Mouse (Mus musculus): ENCODE data around the gene Mical2. TPM values are rescaled to one million over a fixed set of nuclear protein-coding genes. Genes with fewer than 3 reads are reported as not detected.

The Mical2 gene
- polyA plus RNA-seq, 1 experiment from 2014 or later, result 1.9 TPM

DNA sequence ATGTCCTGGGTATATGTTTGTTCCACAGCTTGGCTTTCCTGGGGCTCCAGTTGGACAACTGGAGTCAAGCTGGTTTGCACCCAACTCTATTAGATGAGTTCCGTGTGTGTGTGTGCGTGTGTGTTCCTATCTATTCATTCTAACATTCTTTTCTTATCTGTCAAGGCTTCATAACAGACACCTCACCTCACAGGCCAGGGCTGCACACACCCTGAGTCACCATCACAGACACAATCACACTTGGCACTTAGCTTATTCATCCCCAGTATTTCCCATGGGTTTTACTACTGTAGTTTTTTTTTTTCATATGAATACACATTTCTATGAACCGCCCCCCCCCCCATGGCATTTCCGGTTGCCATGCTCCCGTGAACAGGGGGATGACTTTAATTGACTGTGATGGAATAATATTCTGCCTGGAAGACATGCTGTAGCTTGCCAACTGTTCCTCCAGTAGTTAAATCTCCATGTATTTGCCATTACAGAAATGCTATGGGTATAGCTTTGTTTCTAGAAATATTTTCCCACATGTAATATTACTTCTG, 230.0 kb downstream of the Mical2 start:
- no peaks in the 10 kb centered on the region for H3K36me3 ChIP-seq (ENCODE audit: control insufficient read depth, insufficient read depth, low read length)
- ATAC-seq (replicated peaks; ENCODE audit: low FRiP score), result no peak
- no peaks in the 10 kb centered on the region for H3K27me3 ChIP-seq (ENCODE audit: control insufficient read depth, insufficient read depth, low read length)
- H3K9ac ChIP-seq (ENCODE audit: low read length), result no peak overlapping the region
- DNase-seq (ENCODE audit: low spot score), result no peak
- H3K9me3 ChIP-seq (ENCODE audit: control insufficient read depth, low read length), result no peaks in the 10 kb centered on the region
- 89% methylated on average over 5 of the region's 5 CpGs for WGBS
- no peak overlapping the region for H3K27ac ChIP-seq (ENCODE audit: low read depth, low read length)
- H3K4me2 ChIP-seq (ENCODE audit: low read depth, low read length, severe bottlenecking), result no peak overlapping the region
- no peak overlapping the region for H3K4me3 ChIP-seq (ENCODE audit: low read depth, low read length)
- 0 out of 2 replicates have a peak, but pooled peaks cover 3% of the 10 kb centered on the region for H3K4me1 ChIP-seq (replicated peaks; ENCODE audit: control insufficient read depth, insufficient read depth, low read length)

DNA sequence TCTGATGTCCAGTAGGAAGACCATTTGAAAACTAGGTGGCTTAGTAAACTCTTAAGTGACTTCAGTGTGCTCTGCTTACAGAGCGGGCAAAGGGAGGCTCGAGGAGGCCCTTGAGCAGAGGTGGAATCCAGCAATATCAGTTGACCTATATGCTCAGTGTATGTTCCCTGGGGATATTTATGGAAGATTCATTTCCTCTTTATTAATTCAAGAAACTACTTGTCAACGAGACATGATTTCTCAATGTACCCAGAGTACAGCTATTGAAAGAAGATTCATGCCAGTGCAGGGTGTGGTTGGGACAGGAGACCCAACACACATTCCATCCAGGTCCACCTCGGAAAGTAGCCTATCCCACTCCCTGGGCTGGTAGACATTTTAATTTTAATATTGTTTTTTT, 231.7 kb downstream of the Mical2 start:
- no peak overlapping the region for H3K9ac ChIP-seq (ENCODE audit: low read length)
- ATAC-seq (replicated peaks; ENCODE audit: low FRiP score), result no peak
- H3K27ac ChIP-seq (ENCODE audit: low read depth, low read length), result no peak overlapping the region
- H3K9me3 ChIP-seq (ENCODE audit: control insufficient read depth, low read length), result no peaks in the 10 kb centered on the region
- H3K4me3 ChIP-seq (ENCODE audit: low read depth, low read length), result no peak overlapping the region
- no peak overlapping the region for H3K4me2 ChIP-seq (ENCODE audit: low read depth, low read length, severe bottlenecking)
- DNase-seq (ENCODE audit: low spot score), result no peak
- H3K36me3 ChIP-seq (ENCODE audit: control insufficient read depth, insufficient read depth, low read length), result no peaks in the 10 kb centered on the region
- 0 out of 2 replicates have a peak, but pooled peaks cover 3% of the 10 kb centered on the region for H3K4me1 ChIP-seq (replicated peaks; ENCODE audit: control insufficient read depth, insufficient read depth, low read length)
- no peaks in the 10 kb centered on the region for H3K27me3 ChIP-seq (ENCODE audit: control insufficient read depth, insufficient read depth, low read length)
- WGBS, result 96% methylated on average over 4 of the region's 4 CpGs

DNA sequence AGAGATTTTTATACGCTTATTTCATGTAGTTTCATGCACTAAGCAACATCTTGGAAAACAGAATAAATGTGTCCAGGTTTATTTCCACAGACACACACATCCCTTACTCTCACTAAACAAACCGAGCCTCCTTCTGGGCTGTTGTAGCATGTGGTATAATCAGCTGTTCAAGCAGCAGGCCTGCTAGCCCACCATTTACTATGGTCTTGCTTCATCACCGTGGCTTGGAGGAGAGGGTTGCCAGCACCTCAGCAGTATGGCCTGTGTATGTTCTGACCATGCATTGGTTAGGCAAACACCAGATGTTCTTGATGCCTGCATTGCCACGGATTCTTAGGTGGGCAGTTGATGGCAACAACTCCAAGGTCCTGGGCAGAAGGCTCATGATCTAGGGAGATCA, 232.3 kb downstream of the Mical2 start:
- Histone ChIP-seq H3K9me3 (ENCODE audit: control insufficient read depth, low read length) (no peaks in the 10 kb centered on the region), H3K4me2 (ENCODE audit: low read depth, low read length, severe bottlenecking) (no peak overlapping the region), H3K36me3 (ENCODE audit: control insufficient read depth, insufficient read depth, low read length) (no peaks in the 10 kb centered on the region), H3K27me3 (ENCODE audit: control insufficient read depth, insufficient read depth, low read length) (no peaks in the 10 kb centered on the region), H3K9ac (ENCODE audit: low read length) (no peak overlapping the region), H3K27ac (ENCODE audit: low read depth, low read length) (no peak overlapping the region), H3K4me1 (replicated peaks; ENCODE audit: control insufficient read depth, insufficient read depth, low read length) (0 out of 2 replicates have a peak, but pooled peaks cover 3% of the 10 kb centered on the region), H3K4me3 (ENCODE audit: low read depth, low read length) (no peak overlapping the region)
- DNase-seq (ENCODE audit: low spot score) (no peak), ATAC-seq (replicated peaks; ENCODE audit: low FRiP score) (no peak)
- 88% methylated on average over 4 of the region's 4 CpGs for WGBS

DNA sequence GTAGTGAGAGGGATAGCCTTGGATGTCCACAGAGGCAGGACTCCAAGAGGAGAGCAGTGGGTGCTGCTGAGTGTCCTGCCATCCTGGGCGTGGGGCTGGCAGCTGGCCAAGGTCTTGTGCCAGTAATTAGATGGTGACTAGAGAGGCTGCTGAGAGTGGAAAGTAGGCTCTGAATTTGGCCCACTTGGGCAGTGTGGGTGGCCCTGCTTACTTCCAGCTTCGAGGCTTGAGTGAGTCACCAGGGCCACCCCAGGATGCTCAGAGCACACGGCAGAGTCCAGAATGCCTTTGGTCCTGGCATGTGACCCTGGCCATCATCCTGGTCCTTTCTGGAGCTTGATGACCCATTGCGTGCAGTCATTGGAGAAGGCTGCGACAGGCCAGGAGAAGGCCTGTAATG, 232.8 kb downstream of the Mical2 start:
- Histone ChIP-seq H3K9ac (ENCODE audit: low read length) (no peak overlapping the region), H3K4me1 (replicated peaks; ENCODE audit: control insufficient read depth, insufficient read depth, low read length) (0 out of 2 replicates have a peak, but pooled peaks cover 3% of the 10 kb centered on the region), H3K4me3 (ENCODE audit: low read depth, low read length) (no peak overlapping the region), H3K27ac (ENCODE audit: low read depth, low read length) (no peak overlapping the region), H3K4me2 (ENCODE audit: low read depth, low read length, severe bottlenecking) (no peak overlapping the region), H3K9me3 (ENCODE audit: control insufficient read depth, low read length) (no peaks in the 10 kb centered on the region), H3K36me3 (ENCODE audit: control insufficient read depth, insufficient read depth, low read length) (no peaks in the 10 kb centered on the region), H3K27me3 (ENCODE audit: control insufficient read depth, insufficient read depth, low read length) (no peaks in the 10 kb centered on the region)
- 82% methylated on average over 5 of the region's 5 CpGs for WGBS
- DNase-seq (ENCODE audit: low spot score) (no peak), ATAC-seq (replicated peaks; ENCODE audit: low FRiP score) (no peak)

Other genes starting within 250 kb of the Mical2 start
- 107 and 114 TPM in 2 replicates for gene Usp47, start 202.4 kb upstream of the Mical2 start, polyA plus RNA-seq (2014; fragmentation: Nextera tagmentation; extraction: Ambion mirVana)
- 15.0 and 18.7 TPM in 2 replicates for gene Dkk3, start 66.8 kb upstream of the Mical2 start, polyA plus RNA-seq (2014; fragmentation: Nextera tagmentation; extraction: Ambion mirVana)
- gene Parva, start 201.6 kb downstream of the Mical2 start, polyA plus RNA-seq (2014; fragmentation: Nextera tagmentation; extraction: Ambion mirVana), result 63.6 and 64.5 TPM in 2 replicates

Measured in forebrain, embryonic 11.5 days (tissue).